Mouse (Mus musculus) thymus, postnatal 0 days (tissue): ENCODE results near the gene Icmt. TPM values are rescaled to one million over a fixed set of nuclear protein-coding genes. Genes with fewer than 3 reads are reported as not detected.

Experiments used
- DNase-seq: peaks from one replicate; pipeline ENCODE4 v3.0.0-alpha.2; 2015; ENCODE audit warnings: low spot score
- polyA plus RNA-seq: library from polyadenylated mRNA; unstranded; fragments of >200 nt; fragmentation: Nextera tagmentation; extraction: Ambion mirVana; gene quantifications from 2 replicates; pipeline ENCODE4 v1.2.1, GENCODE M21; 2015

The Icmt gene
- polyA plus RNA-seq, 1 experiment from 2014 or later, result 19.2 TPM

GRCm38 (mm10) chr4:152300375-152300774 is 3.3 kb downstream of the Icmt start:
- DNase-seq, result no peak

GRCm38 (mm10) chr4:152302012-152302411 is 5.0 kb downstream of the Icmt start:
- no peak for DNase-seq

- DNase-seq, result no peak
Observed at GRCm38 (mm10) chr4:152303172-152303571, 6.1 kb downstream of the Icmt start.

GRCm38 (mm10) chr4:152304685-152305084 is 7.7 kb downstream of the Icmt start:
- DNase-seq, result no peak

- DNase-seq, result no peak
Observed at GRCm38 (mm10) chr4:152305991-152306390, 9.0 kb downstream of the Icmt start.

- no peak for DNase-seq
Observed at GRCm38 (mm10) chr4:152307542-152307941, 10.5 kb downstream of the Icmt start.

- no peak for DNase-seq
Observed at GRCm38 (mm10) chr4:152312186-152312585, 15.2 kb downstream of the Icmt start.

GRCm38 (mm10) chr4:152313211-152313632 is 16.2 kb downstream of the Icmt start:
- no peak for DNase-seq

- no peak for DNase-seq
Observed at GRCm38 (mm10) chr4:152313934-152314333, 16.9 kb downstream of the Icmt start.

GRCm38 (mm10) chr4:152315498-152316213 is 18.6 kb downstream of the Icmt start:
- DNase-seq, result no peak

- no peak for DNase-seq
Observed at GRCm38 (mm10) chr4:152317631-152318033, 20.6 kb downstream of the Icmt start.

- DNase-seq, result peak; percentile 23
Observed at GRCm38 (mm10) chr4:152318517-152319234, 21.6 kb downstream of the Icmt start, which contains the start of gene Rnf207. Gene Rnf207, minus strand, starts transcription at chr4:152318993.

GRCm38 (mm10) chr4:152321464-152321863 is 24.4 kb downstream of the Icmt start:
- no peak for DNase-seq

GRCm38 (mm10) chr4:152324641-152325562 is 27.9 kb downstream of the Icmt start:
- DNase-seq, result no peak

- DNase-seq, result peak; percentile 97
Observed at GRCm38 (mm10) chr4:152325574-152326411, 28.8 kb downstream of the Icmt start, which contains the start of gene Rpl22. Gene Rpl22, plus strand, starts transcription at chr4:152325742.

GRCm38 (mm10) chr4:152326543-152326942 is 29.5 kb downstream of the Icmt start:
- DNase-seq, result no peak

- peak; percentile 48 for DNase-seq
Observed at GRCm38 (mm10) chr4:152328691-152329090, 31.7 kb downstream of the Icmt start.

GRCm38 (mm10) chr4:152332952-152333351 is 35.9 kb downstream of the Icmt start:
- peak; percentile 70 for DNase-seq

GRCm38 (mm10) chr4:152333587-152333986 is 36.6 kb downstream of the Icmt start:
- no peak for DNase-seq

GRCm38 (mm10) chr4:152337772-152338171 is 40.7 kb downstream of the Icmt start:
- DNase-seq, result no peak
